Comparison of ENCODE assay signal across 21 mouse cellular contexts in the genomic region with DNA sequence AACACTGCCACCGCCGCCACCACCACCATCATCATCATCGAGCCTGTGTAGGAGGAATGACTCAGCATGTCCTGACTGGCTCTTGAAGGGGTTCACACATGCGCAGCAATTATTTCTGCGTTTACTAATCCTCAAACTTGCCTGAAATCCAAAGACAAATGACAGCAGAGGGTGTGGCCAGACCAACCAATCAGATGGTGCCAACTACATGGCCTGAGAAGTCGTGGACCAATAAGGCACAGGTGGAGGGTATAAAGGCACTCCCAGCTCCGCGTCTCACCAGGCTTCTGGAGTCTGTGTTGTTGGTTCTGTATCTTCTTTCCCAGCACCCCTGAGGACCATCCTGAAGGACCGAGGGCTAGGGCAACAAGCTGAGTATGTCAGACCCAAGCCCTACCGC.
DNase-seq lines count a peak whose midpoint lies in the region.
"Had no signal": no experiment of that assay in that cellular context is flagged by ENCODE, and none has a peak within 500 bp of the region (broad histone marks: within the 10 kb centered on the region; RNA-seq: fewer than 3 reads in every experiment).

No protein-coding gene starts in this region.

- H3K36me3 ChIP-seq in heart, embryonic 10.5 days = no peaks in the 10 kb centered on the region
- H3K36me3 ChIP-seq: embryonic facial prominence, embryonic 10.5 days; embryonic facial prominence, embryonic 12.5 days; forebrain, embryonic 12.5 days; forebrain, embryonic 15.5 days had no signal

- H3K27me3 ChIP-seq in heart, embryonic 10.5 days (ENCODE audit: insufficient read depth, poor library complexity, severe bottlenecking) = no peaks in the 10 kb centered on the region
- H3K27me3 ChIP-seq: CH12.LX; embryonic facial prominence, embryonic 12.5 days; forebrain, embryonic 12.5 days; forebrain, embryonic 15.5 days had no signal

- 92% methylated on average over 10 of the region's 10 CpGs for whole genome bisulfite sequencing in heart, embryonic 10.5 days

- H3K9me3 ChIP-seq in heart, embryonic 10.5 days = no peaks in the 10 kb centered on the region
- H3K9me3 ChIP-seq: embryonic facial prominence, embryonic 12.5 days; forebrain, embryonic 15.5 days had no signal

- no peaks in the 10 kb centered on the region for H3K4me1 ChIP-seq in heart, embryonic 10.5 days
- H3K4me1 ChIP-seq: embryonic facial prominence, embryonic 10.5 days; embryonic facial prominence, embryonic 12.5 days; forebrain, embryonic 12.5 days; forebrain, embryonic 15.5 days had no signal

- peak; percentile 45 for DNase-seq in testis, postnatal 14 days (ENCODE audit: low spot score)
- DNase-seq in testis, postnatal 10 days (ENCODE audit: low spot score) = no peak
- peak; percentile 49 for DNase-seq in ES-CJ7 (ENCODE audit: low read depth, low spot score)
- DNase-seq in ZHBTc4 (ENCODE audit: low read depth, low spot score) = peak; percentile 66
- DNase-seq in heart, embryonic 10.5 days (ENCODE audit: low spot score) = no peak
- no peak for DNase-seq in cerebellum, adult 9-11 months
- DNase-seq: adrenal gland, adult 2 months; adrenal gland, postnatal 10 days; adrenal gland, postnatal 25 days; B cell, adult 2 months; cerebellum, adult 11 months; cerebellum, adult 18-20 months; cerebellum, adult 8-10 months; cerebellum, postnatal 10 days; cerebellum, postnatal 25 days; forebrain, postnatal 0 days had no signal

- no peak overlapping the region for H3K27ac ChIP-seq in heart, embryonic 10.5 days
- H3K27ac ChIP-seq: embryonic facial prominence, embryonic 10.5 days; embryonic facial prominence, embryonic 12.5 days; forebrain, embryonic 12.5 days; forebrain, embryonic 15.5 days had no signal

- no peak overlapping the region for H3K4me3 ChIP-seq in heart, embryonic 10.5 days
- H3K4me3 ChIP-seq: embryonic facial prominence, embryonic 10.5 days; embryonic facial prominence, embryonic 12.5 days; forebrain, embryonic 12.5 days; forebrain, embryonic 15.5 days had no signal

Comparison
In these comparisons a context has a peak if more than half of its experiments do, and no peak if none do; other contexts are left out.
1. DNase-seq: peak in testis, postnatal 14 days (single experiment), ES-CJ7 (single experiment) and ZHBTc4 (single experiment); none in testis, postnatal 10 days (single experiment), heart, embryonic 10.5 days (single experiment) and cerebellum, adult 9-11 months (single experiment).